Mouse (Mus musculus) lung, embryonic 14.5 days (tissue): Measurements from ENCODE around the gene Zfp729a. TPM values are rescaled to one million over a fixed set of nuclear protein-coding genes. Genes with fewer than 3 reads are reported as not detected.

ENCODE experiments used
- ATAC-seq: fragments of 200-750 bp; cut with Nextera tagmentation; 2 replicates; pipeline ENCODE4 v1.8.0; 2017; ENCODE audit warnings: mild to moderate bottlenecking, moderate TSS enrichment, moderate library complexity; ENCODE audit not compliant: insufficient read depth
- DNase-seq: peaks from one replicate; pipeline ENCODE4 v3.0.0-alpha.2; 2015
- H3K27ac ChIP-seq: fragments of 300-500 bp; sonication (generic); 2 replicates; pipeline ENCODE4 v1.5.1; 2014; ENCODE audit warnings: low read depth, mild to moderate bottlenecking, moderate library complexity
- H3K27me3 ChIP-seq: fragments of 300-500 bp; sonication (generic); 2 replicates; pipeline ENCODE4 v1.6.1; 2014; ENCODE audit warnings: low read length, control low read depth; ENCODE audit not compliant: insufficient read depth
- H3K36me3 ChIP-seq: fragments of 300-500 bp; sonication (generic); 2 replicates; pipeline ENCODE4 v1.6.1; 2014; ENCODE audit warnings: control low read depth; ENCODE audit not compliant: insufficient read depth
- H3K4me1 ChIP-seq: fragments of 300-500 bp; sonication (generic); 2 replicates; pipeline ENCODE4 v1.6.1; 2014; ENCODE audit warnings: antibody characterized with exemption, control low read depth; ENCODE audit not compliant: insufficient read depth
- H3K4me2 ChIP-seq: fragments of 300-500 bp; sonication (generic); 2 replicates; pipeline ENCODE4 v1.6.1; 2014; ENCODE audit warnings: mild to moderate bottlenecking
- H3K4me3 ChIP-seq: fragments of 300-500 bp; sonication (generic); 2 replicates; pipeline ENCODE4 v1.5.1; 2014; ENCODE audit warnings: low read depth, low read length
- H3K9ac ChIP-seq: fragments of 300-500 bp; sonication (generic); 2 replicates; pipeline ENCODE4 v1.6.1; 2014
- H3K9me3 ChIP-seq: fragments of 300-500 bp; sonication (generic); 2 replicates; pipeline ENCODE4 v1.6.1; 2016; ENCODE audit warnings: low read depth, low read length, control low read depth
- CTCF ChIP-seq: IDR thresholded peaks from 2 replicates; pipeline ENCODE4 v1.5.1; 2016; ENCODE audit warnings: antibody characterized with exemption, low read depth
- WGBS: fragments of 180-500 bp; shearing (Covaris S2); extraction: QIAGEN DNeasy Blood & Tissue Kit; methylation state at CpG from one replicate; pipeline ENCODE4 v1.1.7; 2014; 5-methylcytosine and 5-hydroxymethylcytosine counted together
- polyA plus RNA-seq: library from polyadenylated mRNA; unstranded; fragments of >200 nt; fragmentation: Nextera tagmentation; extraction: Ambion mirVana; gene quantifications from 2 replicates; pipeline ENCODE4 v1.2.1, GENCODE M21; 2014

Zfp729a gene
- polyA plus RNA-seq, 1 experiment from 2014 or later: 4.6 TPM

GRCm38 (mm10) chr13:67609066-67609876, 28.3 kb downstream of the Zfp729a start, which contains the start of gene Zfp729b:
Zfp729b (minus strand) TSS chr13:67609707.
- 2% methylated on average over 20 of the region's 20 CpGs for WGBS
- peak; percentile 94 for DNase-seq
- Histone ChIP-seq H3K27me3 (no peaks in the 10 kb centered on the region), H3K4me1 (no peaks in the 10 kb centered on the region), H3K4me3 (peak within 1 kb of the TSS; percentile 66), H3K9me3 (no peaks in the 10 kb centered on the region), H3K4me2 (peak within 1 kb of the TSS; percentile 67), H3K27ac (peak within 1 kb of the TSS; percentile 72), H3K9ac (peak within 1 kb of the TSS; percentile 66), H3K36me3 (no peaks in the 10 kb centered on the region)
- peak; percentile 98 for ATAC-seq
- TF ChIP-seq CTCF: peak; percentile 55

DNA sequence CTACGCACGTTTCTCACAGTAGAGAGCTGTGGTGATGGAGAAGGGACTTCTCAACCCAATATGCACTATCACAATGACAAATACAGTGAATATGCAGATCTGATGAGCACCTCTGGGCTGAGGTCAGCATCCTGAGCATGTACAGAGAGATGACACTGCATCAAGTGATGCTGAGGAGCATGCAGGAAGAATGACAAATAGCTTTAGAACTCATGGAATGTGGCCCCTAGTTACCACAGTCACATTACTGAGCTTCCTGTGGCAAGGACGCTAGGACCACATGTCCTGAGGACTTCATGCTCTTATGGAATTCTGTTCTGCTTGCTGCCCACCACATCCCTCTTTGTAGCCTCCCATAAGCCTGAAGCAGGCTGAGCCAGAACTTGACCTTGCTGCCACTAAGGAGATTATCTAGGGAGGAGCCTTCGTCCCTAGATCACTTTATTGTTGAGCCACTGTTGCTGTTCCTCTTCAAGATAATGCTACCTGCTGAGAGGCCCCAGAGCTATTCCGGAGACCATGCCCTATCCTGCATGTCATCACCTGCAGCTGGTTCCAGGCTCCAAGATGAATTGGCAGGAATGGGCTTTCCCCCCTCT, 64.9 kb downstream of the Zfp729a start:
- Histone ChIP-seq H3K4me3 (no peak overlapping the region), H3K4me2 (no peak overlapping the region), H3K9me3 (no peaks in the 10 kb centered on the region), H3K4me1 (no peaks in the 10 kb centered on the region), H3K36me3 (no peaks in the 10 kb centered on the region), H3K27ac (no peak overlapping the region), H3K27me3 (no peaks in the 10 kb centered on the region), H3K9ac (no peak overlapping the region)
- DNase-seq (no peak), ATAC-seq (no peak)
- TF ChIP-seq CTCF: no peak
- 68% methylated on average over 5 of the region's 5 CpGs for WGBS

Other genes with a start within 250 kb of the Zfp729a start
- 5.8 and 6.6 TPM in 2 replicates for gene Zfp429, start 238.0 kb downstream of the Zfp729a start, polyA plus RNA-seq
- 1.0 and 1.2 TPM in 2 replicates for gene Zfp459, start 216.4 kb downstream of the Zfp729a start, polyA plus RNA-seq
- gene Zfp874a, start 186.2 kb downstream of the Zfp729a start, polyA plus RNA-seq: 10.1 and 11.5 TPM in 2 replicates
- 2.4 and 2.8 TPM in 2 replicates for gene Zfp874b, start 153.5 kb downstream of the Zfp729a start, polyA plus RNA-seq
- gene Zfp58, start 137.2 kb downstream of the Zfp729a start, polyA plus RNA-seq: 12.7 and 13.1 TPM in 2 replicates
- 0.30 TPM in 1 of 2 replicates, not detected in the other for gene Gm26965, start 111.6 kb downstream of the Zfp729a start, polyA plus RNA-seq
- 20.5 and 24.3 TPM in 2 replicates for gene Zfp87, start 111.6 kb downstream of the Zfp729a start, polyA plus RNA-seq
- 16.0 and 16.5 TPM in 2 replicates for gene Zfp748, start 84.0 kb downstream of the Zfp729a start, polyA plus RNA-seq
- gene Zfp729b, start 28.1 kb downstream of the Zfp729a start, polyA plus RNA-seq: 4.4 and 4.7 TPM in 2 replicates
- not detected in 2 replicates for gene Gm49345, start within 50 bp of the Zfp729a start, polyA plus RNA-seq
- 9.9 and 11.0 TPM in 2 replicates for gene Zfp738, start 49.3 kb upstream of the Zfp729a start, polyA plus RNA-seq
- 2.7 and 3.2 TPM in 2 replicates for gene Zfp65, start 91.4 kb upstream of the Zfp729a start, polyA plus RNA-seq
- 5.6 and 6.4 TPM in 2 replicates for gene Zfp85, start 117.4 kb upstream of the Zfp729a start, polyA plus RNA-seq
- gene Zfp493, start 141.9 kb upstream of the Zfp729a start, polyA plus RNA-seq: 3.1 and 4.4 TPM in 2 replicates
- 7.5 and 8.0 TPM in 2 replicates for gene Zfp273, start 175.9 kb upstream of the Zfp729a start, polyA plus RNA-seq
- 3.0 and 3.5 TPM in 2 replicates for gene Gm10037, start 193.3 kb upstream of the Zfp729a start, polyA plus RNA-seq
- not detected in 2 replicates for gene BC048507, start 225.5 kb upstream of the Zfp729a start, polyA plus RNA-seq